Mouse (Mus musculus): ENCODE data around the gene Kcnc1.

Kcnc1 gene

GRCm38 (mm10) chr7:46422052-46422763, 25.9 kb downstream of the Kcnc1 start:
- no peak for DNase-seq (ENCODE audit: low spot score in 2 of 2)

- peak; percentile 68 to 72 for DNase-seq (ENCODE audit: low spot score in 2 of 2)
Observed at GRCm38 (mm10) chr7:46422764-46423412, 26.6 kb downstream of the Kcnc1 start.

- DNase-seq (ENCODE audit: low spot score in 2 of 2): no peak
Observed at GRCm38 (mm10) chr7:46423951-46424350, 27.7 kb downstream of the Kcnc1 start.

- no peak for DNase-seq (ENCODE audit: low spot score in 2 of 2)
Observed at GRCm38 (mm10) chr7:46425012-46425411, 28.7 kb downstream of the Kcnc1 start.

GRCm38 (mm10) chr7:46433874-46434273, 37.6 kb downstream of the Kcnc1 start:
- no peak for DNase-seq (ENCODE audit: low spot score in 2 of 2)

- DNase-seq (ENCODE audit: low spot score in 2 of 2): no peak
Observed at GRCm38 (mm10) chr7:46435833-46436232, 39.5 kb downstream of the Kcnc1 start.

GRCm38 (mm10) chr7:46438537-46439141, 42.3 kb downstream of the Kcnc1 start:
- no peak for DNase-seq (ENCODE audit: low spot score in 2 of 2)

GRCm38 (mm10) chr7:46443163-46443562, 46.9 kb downstream of the Kcnc1 start:
- DNase-seq (ENCODE audit: low spot score in 2 of 2): no peak

- DNase-seq (ENCODE audit: low spot score in 2 of 2): no peak
Observed at GRCm38 (mm10) chr7:46445896-46446295, 49.6 kb downstream of the Kcnc1 start.

- DNase-seq (ENCODE audit: low spot score in 2 of 2): no peak
Observed at GRCm38 (mm10) chr7:46447473-46448165, 51.3 kb downstream of the Kcnc1 start.

GRCm38 (mm10) chr7:46448922-46449645, 52.8 kb downstream of the Kcnc1 start:
- no peak for DNase-seq (ENCODE audit: low spot score in 2 of 2)

GRCm38 (mm10) chr7:46453930-46454679, 57.8 kb downstream of the Kcnc1 start:
- no peak for DNase-seq (ENCODE audit: low spot score in 2 of 2)

- no peak for DNase-seq (ENCODE audit: low spot score in 2 of 2)
Observed at GRCm38 (mm10) chr7:46457889-46458288, 61.6 kb downstream of the Kcnc1 start.

GRCm38 (mm10) chr7:46459200-46459599, 62.9 kb downstream of the Kcnc1 start:
- no peak for DNase-seq (ENCODE audit: low spot score in 2 of 2)

GRCm38 (mm10) chr7:46459605-46460245, 63.4 kb downstream of the Kcnc1 start:
- DNase-seq (ENCODE audit: low spot score in 2 of 2): no peak

GRCm38 (mm10) chr7:46462287-46462686, 66.0 kb downstream of the Kcnc1 start:
- no peak for DNase-seq (ENCODE audit: low spot score in 2 of 2)

GRCm38 (mm10) chr7:46463136-46463535, 66.8 kb downstream of the Kcnc1 start:
- DNase-seq (ENCODE audit: low spot score in 2 of 2): no peak

GRCm38 (mm10) chr7:46466422-46466981, 70.2 kb downstream of the Kcnc1 start:
- DNase-seq (ENCODE audit: low spot score in 2 of 2): no peak

GRCm38 (mm10) chr7:46469542-46469941, 73.2 kb downstream of the Kcnc1 start:
- DNase-seq (ENCODE audit: low spot score in 2 of 2): no peak
